Mouse (Mus musculus) subcutaneous adipose tissue, adult 2 months (tissue): ENCODE data around the gene Krit1. TPM values are rescaled to one million over a fixed set of nuclear protein-coding genes. Genes with fewer than 3 reads are reported as not detected.

Experiments used
- polyA plus RNA-seq: library from polyadenylated mRNA; depleted of rRNA; stranded (reverse); fragments of >200 nt; gene quantifications from 2 replicates; pipeline ENCODE4 v1.2.3, GENCODE M21; 2012; ENCODE audit warnings: low replicate concordance; rRNA removed

The Krit1 gene
- 10.7 and 14.5 TPM in 2 replicates for polyA plus RNA-seq

GRCm38 (mm10) chr5:3802433-3803291 lies at the start of gene Krit1, which contains the start of gene Ankib1:
Gene Krit1, plus strand, starts transcription at chr5:3803184.
Gene Ankib1, minus strand, starts transcription at chr5:3802925.

GRCm38 (mm10) chr5:3845026-3845425 lies 42.0 kb downstream of the Krit1 start, which contains the start of gene Lrrd1:
Gene Lrrd1, plus strand, starts transcription at chr5:3845173.

GRCm38 (mm10) chr5:3893459-3894293 lies 90.7 kb downstream of the Krit1 start, which contains the start of gene Mterf1a:
Gene Mterf1a, minus strand, starts transcription at chr5:3893933.

Other genes with a start within 250 kb of the Krit1 start
- 1.9 and 2.7 TPM in 2 replicates for gene 1700109H08Rik, start 231.6 kb upstream of the Krit1 start, polyA plus RNA-seq
- gene Pex1, start 207.1 kb upstream of the Krit1 start, polyA plus RNA-seq = 12.4 and 13.1 TPM in 2 replicates
- 6.2 and 7.1 TPM in 2 replicates for gene Rbm48, start 206.6 kb upstream of the Krit1 start, polyA plus RNA-seq
- not detected in 2 replicates for gene Tmbim7, start 152.0 kb upstream of the Krit1 start, polyA plus RNA-seq
- 61.3 and 74.1 TPM in 2 replicates for gene Gatad1, start 146.0 kb upstream of the Krit1 start, polyA plus RNA-seq
- 10.3 and 13.5 TPM in 2 replicates for gene Ankib1, start 259 bp upstream of the Krit1 start, polyA plus RNA-seq
- 0.05 TPM in 1 of 2 replicates, not detected in the other for gene Lrrd1, start 42.0 kb downstream of the Krit1 start, polyA plus RNA-seq
- gene Mterf1a, start 90.7 kb downstream of the Krit1 start, polyA plus RNA-seq = 1.1 and 1.5 TPM in 2 replicates
- gene Akap9, start 124.9 kb downstream of the Krit1 start, polyA plus RNA-seq = 6.2 and 10.4 TPM in 2 replicates